Mouse (Mus musculus) forebrain, postnatal 0 days (tissue): ENCODE measurements around the gene Cfap54. TPM values are rescaled to one million over a fixed set of nuclear protein-coding genes. Genes with fewer than 3 reads are reported as not detected.

Experiments used
- ATAC-seq: fragments of 200-750 bp; cut with Nextera tagmentation; 2 replicates; pipeline ENCODE4 v1.8.0; 2017; ENCODE audit warnings: mild to moderate bottlenecking, moderate library complexity
- DNase-seq: peaks from one replicate; pipeline ENCODE4 v3.0.0-alpha.2; 2015
- H3K27ac ChIP-seq: fragments of 300-500 bp; sonication (generic); 2 replicates; pipeline ENCODE4 v1.5.1; 2014; ENCODE audit warnings: low read depth, mild to moderate bottlenecking, antibody characterized with exemption, low read length, moderate library complexity, mixed read lengths
- H3K27me3 ChIP-seq: fragments of 300-500 bp; sonication (generic); 2 replicates; pipeline ENCODE4 v1.6.1; 2014; ENCODE audit warnings: mild to moderate bottlenecking, low read length, mixed read lengths; ENCODE audit not compliant: insufficient read depth
- H3K36me3 ChIP-seq: fragments of 300-500 bp; sonication (generic); 2 replicates; pipeline ENCODE4 v1.6.1; 2014; ENCODE audit warnings: mild to moderate bottlenecking, moderate library complexity; ENCODE audit not compliant: insufficient read depth
- H3K4me1 ChIP-seq: fragments of 300-500 bp; sonication (generic); 2 replicates; pipeline ENCODE4 v1.6.1; 2014; ENCODE audit warnings: antibody characterized with exemption; ENCODE audit not compliant: insufficient read depth
- H3K4me2 ChIP-seq: fragments of 300-500 bp; sonication (generic); 2 replicates; pipeline ENCODE4 v1.6.1; 2014; ENCODE audit warnings: low read depth, mild to moderate bottlenecking, moderate library complexity
- H3K4me3 ChIP-seq: fragments of 300-500 bp; sonication (generic); 2 replicates; pipeline ENCODE4 v1.5.1; 2014; ENCODE audit warnings: low read depth, low read length, mixed read lengths
- H3K9ac ChIP-seq: fragments of 300-500 bp; sonication (generic); 2 replicates; pipeline ENCODE4 v1.6.1; 2014; ENCODE audit warnings: mild to moderate bottlenecking
- H3K9me3 ChIP-seq: fragments of 300-500 bp; sonication (generic); 2 replicates; pipeline ENCODE4 v1.6.1; 2016; ENCODE audit warnings: low read length
- CTCF ChIP-seq: sonication (generic); IDR thresholded peaks from 2 replicates; pipeline ENCODE4 v1.5.1; 2016; ENCODE audit warnings: antibody characterized with exemption, control low read depth, low read depth
- WGBS: fragments of 180-500 bp; shearing (Covaris S2); extraction: QIAGEN DNeasy Blood & Tissue Kit; methylation state at CpG from one replicate; pipeline ENCODE4 v1.1.7; 2014; 5-methylcytosine and 5-hydroxymethylcytosine counted together
- polyA plus RNA-seq: library from polyadenylated mRNA; unstranded; fragments of >200 nt; fragmentation: Nextera tagmentation; extraction: Ambion mirVana; gene quantifications from 2 replicates; pipeline ENCODE4 v1.2.1, GENCODE M21; 2015
- total RNA-seq: library from RNA; depleted of rRNA; stranded (reverse); fragments of >200 nt; gene quantifications from 2 replicates; pipeline ENCODE4 v1.2.3, GENCODE M21; 2014

Gene Cfap54
- total and polyA plus RNA-seq, 2 experiments from 2014 or later: 4.2 to 4.8 TPM

DNA sequence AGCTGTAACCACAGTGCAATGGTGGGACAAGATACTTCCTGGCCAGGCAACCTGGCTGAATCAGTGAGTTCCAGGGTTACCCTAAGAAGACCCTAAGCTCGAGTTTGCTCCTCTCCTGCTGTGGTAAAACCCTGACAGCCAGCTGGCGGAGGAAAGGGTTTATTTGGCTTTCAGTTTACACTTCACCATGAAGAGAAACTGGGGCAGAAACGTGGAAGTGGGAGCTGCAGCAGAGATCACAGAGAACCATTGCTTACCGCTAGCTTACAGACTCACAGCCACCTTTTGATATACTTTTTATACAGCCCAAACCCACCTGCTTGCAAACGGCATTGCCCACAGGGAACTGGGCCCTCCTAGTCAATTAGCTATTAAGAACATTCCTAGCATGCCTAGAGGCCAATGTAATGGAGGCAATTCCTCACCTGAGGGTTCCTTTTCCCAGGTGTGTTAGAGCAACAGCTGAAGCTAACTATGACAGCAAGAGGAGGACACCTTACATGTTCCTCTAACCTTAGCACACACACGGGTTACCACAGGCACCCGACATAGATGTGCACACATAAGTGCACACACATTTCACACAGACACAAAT lies 16.9 kb upstream of the Cfap54 start:
- H3K4me1 ChIP-seq: no peaks in the 10 kb centered on the region
- H3K36me3 ChIP-seq: no peaks in the 10 kb centered on the region
- H3K4me2 ChIP-seq: no peak overlapping the region
- H3K4me3 ChIP-seq: no peak overlapping the region
- no peak for TF ChIP-seq CTCF
- H3K27me3 ChIP-seq: no peaks in the 10 kb centered on the region
- H3K9me3 ChIP-seq: no peaks in the 10 kb centered on the region
- H3K9ac ChIP-seq: no peak overlapping the region
- no peak overlapping the region for H3K27ac ChIP-seq
- WGBS: 78% methylated on average over 7 of the region's 7 CpGs
- ATAC-seq (no peak), DNase-seq (no peak)

DNA sequence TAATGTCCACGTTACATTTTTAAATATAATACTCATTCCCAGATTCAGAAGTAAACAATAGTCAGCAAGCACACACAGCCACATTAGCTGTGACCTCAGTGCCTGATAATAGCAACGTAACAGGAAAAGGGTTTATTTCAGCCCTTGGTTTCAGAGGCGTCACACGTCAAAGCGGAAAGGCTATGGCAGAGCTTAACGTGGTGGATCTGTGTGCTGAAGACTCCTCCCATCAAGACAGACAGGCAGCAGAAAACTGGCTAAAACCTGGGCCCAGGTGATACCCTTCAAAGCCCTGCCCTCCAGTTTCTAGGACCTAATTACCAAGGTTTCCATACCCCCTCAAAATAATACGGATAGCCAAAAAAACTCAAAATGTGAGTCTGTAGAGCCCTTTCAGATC lies 16.0 kb upstream of the Cfap54 start:
- no peak for ATAC-seq

DNA sequence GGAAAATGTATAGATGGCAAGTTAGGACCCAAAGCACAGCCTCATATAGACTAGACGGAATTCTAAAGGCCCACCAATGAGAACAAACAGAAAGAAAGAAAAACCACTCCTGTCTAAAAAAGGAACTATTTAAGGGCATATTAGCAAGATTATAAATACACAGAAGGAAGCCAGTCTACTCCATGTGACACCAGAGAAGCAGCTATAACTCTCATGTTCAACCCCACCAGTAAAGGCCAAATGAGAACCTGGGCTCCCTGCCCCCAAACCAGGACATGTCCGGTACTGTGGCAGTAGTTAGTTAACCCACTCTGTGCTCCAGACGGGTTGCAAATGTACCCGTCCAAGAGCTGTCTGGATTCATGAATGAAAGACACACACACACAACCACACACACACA lies 14.4 kb upstream of the Cfap54 start:
- Histone ChIP-seq H3K9ac (no peak overlapping the region), H3K9me3 (no peaks in the 10 kb centered on the region), H3K27me3 (no peaks in the 10 kb centered on the region), H3K4me1 (no peaks in the 10 kb centered on the region), H3K27ac (no peak overlapping the region), H3K4me2 (no peak overlapping the region), H3K36me3 (no peaks in the 10 kb centered on the region), H3K4me3 (no peak overlapping the region)
- DNase-seq (no peak), ATAC-seq (no peak)
- TF ChIP-seq CTCF: no peak
- 84% methylated on average over 4 of the region's 4 CpGs for WGBS

More for the DNA sequence above, 16.0 kb upstream of the Cfap54 start:
- Histone ChIP-seq H3K27ac (no peak overlapping the region), H3K9ac (no peak overlapping the region), H3K4me1 (no peaks in the 10 kb centered on the region), H3K36me3 (no peaks in the 10 kb centered on the region), H3K4me3 (no peak overlapping the region), H3K27me3 (no peaks in the 10 kb centered on the region), H3K4me2 (no peak overlapping the region), H3K9me3 (no peaks in the 10 kb centered on the region)
- no peak for TF ChIP-seq CTCF
- 94% methylated on average over 7 of the region's 7 CpGs for WGBS
- no peak for DNase-seq

DNA sequence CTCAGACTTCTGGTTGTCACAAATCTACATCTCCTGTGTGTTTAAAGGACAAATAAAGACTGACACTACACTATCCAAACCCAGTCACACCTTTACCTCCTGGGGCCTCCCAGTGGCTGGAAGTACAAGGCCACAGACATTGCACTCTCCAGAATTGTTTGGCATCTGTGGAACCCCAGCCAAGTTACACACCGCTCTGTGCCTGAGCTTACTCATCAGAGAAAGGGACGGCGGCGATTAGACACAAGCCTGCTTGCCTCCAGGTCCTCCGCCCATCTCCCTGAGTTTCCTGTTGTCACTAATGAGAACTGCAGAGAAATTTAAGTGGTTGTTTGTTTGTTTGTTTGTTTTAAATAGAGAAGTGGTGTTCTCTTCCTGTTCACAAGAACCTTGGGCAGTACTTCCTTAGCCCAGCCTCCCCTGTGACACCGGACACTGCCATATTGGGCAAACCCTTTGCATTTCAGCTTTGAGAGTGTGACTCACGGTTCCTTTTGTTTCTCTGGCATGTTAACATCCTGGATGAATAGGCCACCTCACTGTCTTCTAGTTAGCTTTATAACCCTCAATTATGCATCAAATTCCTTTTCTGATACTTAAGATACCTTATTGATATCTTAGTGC lies 13.7 kb upstream of the Cfap54 start:
- no peaks in the 10 kb centered on the region for H3K27me3 ChIP-seq
- 69% methylated on average over 7 of the region's 7 CpGs for WGBS
- no peak overlapping the region for H3K9ac ChIP-seq
- H3K9me3 ChIP-seq: no peaks in the 10 kb centered on the region
- H3K27ac ChIP-seq: no peak overlapping the region
- H3K4me3 ChIP-seq: no peak overlapping the region
- H3K4me1 ChIP-seq: no peaks in the 10 kb centered on the region
- ATAC-seq: no peak
- TF ChIP-seq CTCF: no peak
- no peak for DNase-seq
- no peaks in the 10 kb centered on the region for H3K36me3 ChIP-seq
- H3K4me2 ChIP-seq: no peak overlapping the region

DNA sequence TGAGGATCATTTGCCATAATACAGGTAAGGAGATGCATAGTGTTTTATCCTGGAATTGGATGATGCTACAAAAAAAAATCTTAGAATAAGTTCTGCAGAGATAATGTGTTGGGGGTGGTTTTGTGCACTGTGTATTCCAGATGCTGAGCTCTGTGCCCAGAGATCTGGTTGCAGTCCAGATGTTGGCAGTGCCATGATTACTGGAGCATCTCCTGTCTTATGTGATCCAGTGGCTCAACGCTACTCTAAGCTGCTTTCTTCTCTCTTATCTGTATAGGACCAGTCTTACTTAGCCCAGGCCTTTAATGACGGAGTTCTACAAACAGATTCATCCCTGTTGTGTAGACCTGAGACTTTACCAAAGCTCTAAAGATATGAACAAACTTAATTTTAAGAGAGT lies 10.5 kb upstream of the Cfap54 start:
- WGBS: 91% methylated on average over 2 of the region's 2 CpGs
- no peak overlapping the region for H3K9ac ChIP-seq
- H3K9me3 ChIP-seq: no peaks in the 10 kb centered on the region
- no peaks in the 10 kb centered on the region for H3K36me3 ChIP-seq
- H3K4me2 ChIP-seq: no peak overlapping the region
- H3K4me3 ChIP-seq: no peak overlapping the region
- H3K4me1 ChIP-seq: no peaks in the 10 kb centered on the region
- H3K27me3 ChIP-seq: no peaks in the 10 kb centered on the region
- no peak overlapping the region for H3K27ac ChIP-seq
- no peak for TF ChIP-seq CTCF
- no peak for DNase-seq
- no peak for ATAC-seq

DNA sequence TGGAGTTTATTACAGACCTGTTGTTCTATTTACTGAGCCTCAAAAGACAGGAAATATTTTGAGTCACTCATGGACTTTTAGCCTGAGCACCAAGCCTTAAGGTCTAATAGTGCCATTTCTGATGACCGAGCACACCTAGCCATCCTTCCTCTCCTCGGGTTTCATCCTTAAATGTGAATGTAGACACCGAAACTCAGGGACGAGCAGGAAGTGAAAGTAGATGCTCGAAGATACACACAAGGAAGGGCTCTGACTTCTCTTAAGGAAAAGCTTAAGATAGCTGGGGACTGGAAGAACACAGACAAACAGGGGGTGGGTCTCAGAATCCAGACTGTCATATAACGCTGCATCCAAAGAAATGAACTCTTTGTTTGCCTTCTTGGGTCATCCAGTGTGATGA lies 8.8 kb upstream of the Cfap54 start:
- no peak for TF ChIP-seq CTCF
- H3K4me2 ChIP-seq: no peak overlapping the region
- no peak overlapping the region for H3K9ac ChIP-seq
- 91% methylated on average over 6 of the region's 6 CpGs for WGBS
- ATAC-seq (no peak), DNase-seq (no peak)
- no peaks in the 10 kb centered on the region for H3K36me3 ChIP-seq
- no peak overlapping the region for H3K27ac ChIP-seq
- H3K4me1 ChIP-seq: no peaks in the 10 kb centered on the region
- no peaks in the 10 kb centered on the region for H3K9me3 ChIP-seq
- no peak overlapping the region for H3K4me3 ChIP-seq
- H3K27me3 ChIP-seq: no peaks in the 10 kb centered on the region

DNA sequence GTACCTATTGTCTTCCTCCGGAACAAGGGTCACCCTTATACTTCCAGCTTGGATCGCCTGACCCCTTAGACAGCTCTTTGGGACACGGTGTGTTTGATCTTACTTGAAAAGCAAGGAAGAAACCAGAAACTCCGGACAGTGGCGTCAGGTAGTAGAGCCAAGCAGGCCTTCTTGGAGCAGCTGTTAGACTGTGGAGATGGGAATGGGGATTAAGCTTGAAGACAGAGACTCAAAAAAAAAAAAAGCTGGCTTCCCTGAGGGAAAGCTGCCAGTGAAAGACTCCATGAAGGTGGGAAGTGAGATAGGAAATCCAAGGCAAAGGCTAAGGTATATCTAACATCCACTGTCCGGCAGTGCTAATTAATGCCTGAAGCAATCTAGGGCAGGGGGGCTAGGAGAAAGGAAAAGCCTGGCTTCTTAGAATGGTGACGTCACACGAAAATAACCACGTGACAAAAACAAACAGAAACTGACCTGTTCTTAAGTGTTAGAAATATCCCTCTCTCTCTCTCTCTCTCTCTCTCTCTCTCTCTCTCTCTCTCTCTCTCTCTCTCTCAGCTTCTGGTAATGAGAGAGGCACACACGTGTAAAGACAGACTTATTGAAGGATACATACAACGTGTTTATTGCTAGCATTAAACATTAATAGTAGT lies 7.1 kb upstream of the Cfap54 start:
- no peak overlapping the region for H3K27ac ChIP-seq
- ATAC-seq: no peak

More for the DNA sequence above, 7.1 kb upstream of the Cfap54 start:
- no peak for DNase-seq
- H3K4me3 ChIP-seq: no peak overlapping the region
- H3K27me3 ChIP-seq: no peaks in the 10 kb centered on the region
- H3K9me3 ChIP-seq: no peaks in the 10 kb centered on the region
- H3K4me1 ChIP-seq: no peaks in the 10 kb centered on the region
- H3K36me3 ChIP-seq: no peaks in the 10 kb centered on the region
- no peak for TF ChIP-seq CTCF
- 65% methylated on average over 11 of the region's 11 CpGs for WGBS
- H3K4me2 ChIP-seq: no peak overlapping the region
- no peak overlapping the region for H3K9ac ChIP-seq
